Mouse (Mus musculus) limb, embryonic 11.5 days (tissue): Measurements from ENCODE around the gene Cyp2a22. TPM values are rescaled to one million over a fixed set of nuclear protein-coding genes. Genes with fewer than 3 reads are reported as not detected.
"Not testable (repeated sequence)": the region's sequence is repeated elsewhere in the genome, so short reads cannot be mapped to it uniquely, and the experiment has no call there.

Experiments used
- ATAC-seq: fragments of 200-750 bp; cut with Nextera tagmentation; 2 replicates; pipeline ENCODE4 v1.8.0; 2017; ENCODE audit warnings: low read depth; ENCODE audit not compliant: insufficient number of reproducible peaks, low FRiP score, low TSS enrichment
- DNase-seq: peaks from one replicate; pipeline ENCODE4 v3.0.0-alpha.2; 2015; ENCODE audit warnings: low spot score
- H3K27ac ChIP-seq: fragments of 300-500 bp; sonication (generic); replicated peaks from 2 replicates; pipeline ENCODE4 v1.5.1; 2014; ENCODE audit warnings: low read depth, mild to moderate bottlenecking, low read length
- H3K27me3 ChIP-seq: fragments of 300-500 bp; sonication (generic); 2 replicates; pipeline ENCODE4 v1.6.1; 2014; ENCODE audit warnings: mild to moderate bottlenecking, low read length, mixed read lengths; ENCODE audit not compliant: control insufficient read depth, insufficient read depth
- H3K36me3 ChIP-seq: fragments of 300-500 bp; sonication (generic); 2 replicates; pipeline ENCODE4 v1.6.1; 2014; ENCODE audit warnings: mild to moderate bottlenecking, low read length, moderate library complexity, mixed read lengths; ENCODE audit not compliant: control insufficient read depth, insufficient read depth
- H3K4me1 ChIP-seq: fragments of 300-500 bp; sonication (generic); 2 replicates; pipeline ENCODE4 v1.6.1; 2014; ENCODE audit warnings: low read length, mixed read lengths; ENCODE audit not compliant: control insufficient read depth, insufficient read depth
- H3K4me2 ChIP-seq: fragments of 300-500 bp; sonication (generic); 2 replicates; pipeline ENCODE4 v1.6.1; 2014; ENCODE audit warnings: low read depth, mild to moderate bottlenecking, moderate library complexity; ENCODE audit not compliant: severe bottlenecking
- H3K4me3 ChIP-seq: fragments of 300-500 bp; sonication (generic); 2 replicates; pipeline ENCODE4 v1.5.1; 2014; ENCODE audit warnings: low read depth, low read length
- H3K9ac ChIP-seq: fragments of 300-500 bp; sonication (generic); 2 replicates; pipeline ENCODE4 v1.6.1; 2014; ENCODE audit warnings: mild to moderate bottlenecking, low read length
- H3K9me3 ChIP-seq: fragments of 300-500 bp; sonication (generic); 2 replicates; pipeline ENCODE4 v1.6.1; 2016; ENCODE audit warnings: low read length; ENCODE audit not compliant: control insufficient read depth
- WGBS: fragments of 180-500 bp; shearing (Covaris S2); extraction: QIAGEN DNeasy Blood & Tissue Kit; methylation state at CpG from one replicate; pipeline ENCODE4 v1.1.7; 2014; 5-methylcytosine and 5-hydroxymethylcytosine counted together
- polyA plus RNA-seq: library from polyadenylated mRNA; unstranded; fragments of >200 nt; fragmentation: Nextera tagmentation; extraction: Ambion mirVana; gene quantifications from 2 replicates; pipeline ENCODE4 v1.2.1, GENCODE M21; 2014

Gene Cyp2a22
- polyA plus RNA-seq, 1 experiment from 2014 or later, result not detected

DNA sequence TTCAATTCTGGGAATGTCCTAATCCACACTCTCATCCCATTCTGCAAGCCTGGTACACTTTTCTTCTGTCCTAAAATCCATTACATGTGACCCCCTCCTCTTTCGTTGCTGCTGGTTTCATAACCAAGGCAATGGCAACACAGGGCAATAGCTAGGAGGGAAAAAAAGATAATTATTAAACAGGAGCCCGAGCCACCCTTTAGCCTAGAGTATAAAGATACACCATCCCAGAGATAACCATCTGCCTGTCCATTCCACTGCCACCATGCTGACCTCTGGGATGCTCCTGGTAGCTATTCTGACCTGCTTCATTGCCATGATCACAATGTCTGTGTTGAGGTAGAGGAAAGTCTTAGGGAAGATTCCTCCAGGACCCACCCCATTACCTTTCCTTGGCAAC, 22.1 kb downstream of the Cyp2a22 start:
- not testable (repeated sequence) for H3K4me1 ChIP-seq, H3K36me3 ChIP-seq, H3K9ac ChIP-seq, H3K9me3 ChIP-seq, ATAC-seq, H3K27me3 ChIP-seq, H3K4me2 ChIP-seq, H3K4me3 ChIP-seq, DNase-seq, H3K27ac ChIP-seq
- WGBS, result 72% methylated on average over 2 of the region's 2 CpGs

Other genes starting within 250 kb of the Cyp2a22 start
- gene Cyp2b19, start 182.2 kb downstream of the Cyp2a22 start, polyA plus RNA-seq, result not detected in 2 replicates
- gene Cyp2g1, start 130.5 kb downstream of the Cyp2a22 start, polyA plus RNA-seq, result not detected in 2 replicates
- gene Cyp2a5, start 104.1 kb downstream of the Cyp2a22 start, polyA plus RNA-seq, result not detected in 2 replicates
- not detected in 2 replicates for gene Cyp2a12, start 89.7 kb upstream of the Cyp2a22 start, polyA plus RNA-seq
- gene Cyp2f2, start 180.5 kb upstream of the Cyp2a22 start, polyA plus RNA-seq, result not detected in 2 replicates
- gene Cyp2t4, start 214.3 kb upstream of the Cyp2a22 start, polyA plus RNA-seq, result 0.09 TPM in 1 of 2 replicates, not detected in the other
- gene Egln2, start 227.4 kb upstream of the Cyp2a22 start, polyA plus RNA-seq, result 49.3 and 52.3 TPM in 2 replicates
- 51.6 and 55.1 TPM in 2 replicates for gene Rab4b, start 239.5 kb upstream of the Cyp2a22 start, polyA plus RNA-seq
- 0.48 TPM in 1 of 2 replicates, not detected in the other for gene Gm21983, start 241.7 kb upstream of the Cyp2a22 start, polyA plus RNA-seq
- 5.5 and 8.7 TPM in 2 replicates for gene Mia, start 241.8 kb upstream of the Cyp2a22 start, polyA plus RNA-seq